Mouse (Mus musculus) liver, embryonic 11.5 days (tissue): ENCODE data around the gene Slc26a10. TPM values are rescaled to one million over a fixed set of nuclear protein-coding genes. Genes with fewer than 3 reads are reported as not detected.

ENCODE experiments used
- ATAC-seq: fragments of 200-750 bp; cut with Nextera tagmentation; replicated peaks from 2 replicates; pipeline ENCODE4 v1.8.0; 2017; ENCODE audit warnings: moderate number of reproducible peaks, mild to moderate bottlenecking, moderate TSS enrichment, moderate library complexity; ENCODE audit not compliant: low FRiP score
- DNase-seq: peaks from one replicate; pipeline ENCODE4 v3.0.0-alpha.2; 2017; ENCODE audit warnings: low spot score
- H3K27ac ChIP-seq: fragments of 300-500 bp; sonication (generic); 2 replicates; pipeline ENCODE4 v1.5.1; 2014; ENCODE audit warnings: mild to moderate bottlenecking, low read depth, low read length, control low read depth
- H3K27me3 ChIP-seq: fragments of 300-500 bp; sonication (generic); replicated peaks from 2 replicates; pipeline ENCODE4 v1.6.1; 2014; ENCODE audit warnings: low read length, mixed read lengths; ENCODE audit not compliant: control insufficient read depth, insufficient read depth
- H3K36me3 ChIP-seq: fragments of 300-500 bp; sonication (generic); 2 replicates; pipeline ENCODE4 v1.6.1; 2014; ENCODE audit warnings: mild to moderate bottlenecking, low read length, moderate library complexity, mixed read lengths; ENCODE audit not compliant: control insufficient read depth, insufficient read depth
- H3K4me1 ChIP-seq: fragments of 300-500 bp; sonication (generic); replicated peaks from 2 replicates; pipeline ENCODE4 v1.6.1; 2014; ENCODE audit warnings: low read length, mixed read lengths; ENCODE audit not compliant: control insufficient read depth, insufficient read depth
- H3K4me2 ChIP-seq: fragments of 300-500 bp; sonication (generic); 2 replicates; pipeline ENCODE4 v1.6.1; 2014; ENCODE audit warnings: mild to moderate bottlenecking, control low read depth, moderate library complexity
- H3K4me3 ChIP-seq: fragments of 300-500 bp; sonication (generic); 2 replicates; pipeline ENCODE4 v1.5.1; 2014; ENCODE audit warnings: low read depth, low read length, control low read depth
- H3K9ac ChIP-seq: fragments of 300-500 bp; sonication (generic); 2 replicates; pipeline ENCODE4 v1.6.1; 2014; ENCODE audit warnings: low read depth, low read length, control low read depth
- H3K9me3 ChIP-seq: fragments of 300-500 bp; sonication (generic); 2 replicates; pipeline ENCODE4 v1.6.1; 2016; ENCODE audit warnings: low read length, inconsistent platforms, mixed read lengths; ENCODE audit not compliant: control insufficient read depth
- WGBS: fragments of 180-500 bp; shearing (Covaris S2); extraction: QIAGEN DNeasy Blood & Tissue Kit; methylation state at CpG from one replicate; pipeline ENCODE4 v1.1.7; 2014; 5-methylcytosine and 5-hydroxymethylcytosine counted together
- polyA plus RNA-seq: library from polyadenylated mRNA; unstranded; fragments of >200 nt; fragmentation: Nextera tagmentation; extraction: Ambion mirVana; gene quantifications from 2 replicates; pipeline ENCODE4 v1.2.1, GENCODE M21; 2014

Slc26a10 gene
- polyA plus RNA-seq, 1 experiment from 2014 or later, result 5.2 TPM

DNA sequence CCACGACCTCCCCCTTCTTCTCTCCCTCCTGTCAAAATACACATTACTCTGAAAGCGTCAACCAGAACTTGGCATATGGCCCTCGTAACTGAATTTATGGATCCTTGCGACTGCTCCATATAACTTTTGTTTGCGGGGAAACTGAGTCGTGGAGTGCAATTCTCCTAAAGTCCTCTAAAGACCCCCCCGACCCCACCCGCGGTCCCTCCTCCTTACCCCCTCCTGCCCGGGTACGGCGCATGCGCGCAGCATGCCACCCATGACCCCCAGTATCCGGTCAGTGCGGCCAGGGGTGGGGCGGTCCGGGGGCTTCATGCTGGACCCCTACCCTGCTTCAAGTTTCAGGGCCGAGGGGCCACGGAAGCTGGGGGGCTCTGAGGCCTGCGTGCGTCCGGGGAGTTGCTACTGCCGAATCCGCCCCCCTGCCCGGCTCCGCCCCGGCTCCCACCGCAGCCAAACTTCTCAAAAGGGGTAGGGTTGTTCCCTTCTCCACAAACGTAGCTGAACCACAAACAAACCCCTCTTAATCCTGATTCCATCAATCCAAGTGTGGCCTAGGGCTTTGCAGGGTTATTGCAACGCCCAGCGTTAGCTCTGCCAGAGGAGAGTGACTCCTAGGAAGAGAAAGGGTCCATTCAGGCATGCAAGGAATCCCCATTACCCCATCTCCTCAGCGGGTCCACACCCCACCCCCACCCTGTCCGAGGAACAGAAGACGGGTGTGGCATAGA, 9.4 kb upstream of the Slc26a10 start, which contains the start of gene Arhgef25:
Gene Arhgef25 (minus strand): TSS at position 433 of the 731 bp plus-strand sequence.
- Histone ChIP-seq H3K4me3 (peak within 1 kb of the TSS; percentile 66), H3K36me3 (peaks cover 8% of the 10 kb centered on the region), H3K4me1 (peaks cover 58% of the 10 kb centered on the region), H3K9ac (peak within 1 kb of the TSS; percentile 67), H3K4me2 (peak within 1 kb of the TSS; percentile 92), H3K27me3 (no peaks in the 10 kb centered on the region), H3K27ac (peak within 1 kb of the TSS; percentile 86), H3K9me3 (no peaks in the 10 kb centered on the region)
- DNase-seq (peak; percentile 77), ATAC-seq (peak; percentile 5; the same call in 1 of the 2 replicates)
- 3% methylated on average over 35 of the region's 35 CpGs for WGBS

GRCm38 (mm10) chr10:127189116-127189650, 8.7 kb upstream of the Slc26a10 start:
- Histone ChIP-seq H3K36me3 (peaks cover 8% of the 10 kb centered on the region), H3K27ac (peak overlapping the region; percentile 86), H3K9ac (peak overlapping the region; percentile 67), H3K27me3 (no peaks in the 10 kb centered on the region), H3K4me1 (peaks cover 54% of the 10 kb centered on the region), H3K4me3 (peak overlapping the region; percentile 66), H3K4me2 (peak overlapping the region; percentile 92), H3K9me3 (no peaks in the 10 kb centered on the region)
- ATAC-seq (peak; percentile 48), DNase-seq (peak; percentile 74)
- 1% methylated on average over 26 of the region's 26 CpGs for WGBS

GRCm38 (mm10) chr10:127188465-127189115, 8.1 kb upstream of the Slc26a10 start:
- WGBS, result under 1% methylated on average over 39 of the region's 46 CpGs
- peak overlapping the region; percentile 66 for H3K4me3 ChIP-seq
- DNase-seq (peak; percentile 84), ATAC-seq (peak; percentile 70)
- peak overlapping the region; percentile 86 for H3K27ac ChIP-seq
- H3K27me3 ChIP-seq, result no peaks in the 10 kb centered on the region
- no peaks in the 10 kb centered on the region for H3K9me3 ChIP-seq
- peak overlapping the region; percentile 92 for H3K4me2 ChIP-seq
- peaks cover 56% of the 10 kb centered on the region for H3K4me1 ChIP-seq
- peak overlapping the region; percentile 67 for H3K9ac ChIP-seq
- H3K36me3 ChIP-seq, result peaks cover 8% of the 10 kb centered on the region

- peak overlapping the region; percentile 92 for H3K4me2 ChIP-seq
- peaks cover 51% of the 10 kb centered on the region for H3K4me1 ChIP-seq
- peak overlapping the region; percentile 86; the same call in 1 of the 2 replicates for H3K27ac ChIP-seq
- DNase-seq (no peak), ATAC-seq (no peak)
- peaks cover 4% of the 10 kb centered on the region; the same call in 1 of the 2 replicates for H3K27me3 ChIP-seq
- no peaks in the 10 kb centered on the region for H3K9me3 ChIP-seq
- peaks cover 8% of the 10 kb centered on the region for H3K36me3 ChIP-seq
- H3K9ac ChIP-seq, result peak overlapping the region; percentile 67
- WGBS, result 4% methylated on average over 17 of the region's 21 CpGs
- H3K4me3 ChIP-seq, result peak overlapping the region; percentile 66
Measured at GRCm38 (mm10) chr10:127188079-127188453, 7.6 kb upstream of the Slc26a10 start.

GRCm38 (mm10) chr10:127187371-127188078, 7.1 kb upstream of the Slc26a10 start:
- peaks cover 8% of the 10 kb centered on the region for H3K36me3 ChIP-seq
- H3K4me1 ChIP-seq, result peaks cover 46% of the 10 kb centered on the region
- H3K27me3 ChIP-seq, result peaks cover 5% of the 10 kb centered on the region; the same call in 1 of the 2 replicates
- no peaks in the 10 kb centered on the region for H3K9me3 ChIP-seq
- ATAC-seq (no peak), DNase-seq (no peak)
- H3K4me3 ChIP-seq, result peak overlapping the region; percentile 66
- 51% methylated on average over 10 of the region's 10 CpGs for WGBS
- peak overlapping the region; percentile 92 for H3K4me2 ChIP-seq
- no peak overlapping the region for H3K27ac ChIP-seq
- peak overlapping the region; percentile 67 for H3K9ac ChIP-seq

DNA sequence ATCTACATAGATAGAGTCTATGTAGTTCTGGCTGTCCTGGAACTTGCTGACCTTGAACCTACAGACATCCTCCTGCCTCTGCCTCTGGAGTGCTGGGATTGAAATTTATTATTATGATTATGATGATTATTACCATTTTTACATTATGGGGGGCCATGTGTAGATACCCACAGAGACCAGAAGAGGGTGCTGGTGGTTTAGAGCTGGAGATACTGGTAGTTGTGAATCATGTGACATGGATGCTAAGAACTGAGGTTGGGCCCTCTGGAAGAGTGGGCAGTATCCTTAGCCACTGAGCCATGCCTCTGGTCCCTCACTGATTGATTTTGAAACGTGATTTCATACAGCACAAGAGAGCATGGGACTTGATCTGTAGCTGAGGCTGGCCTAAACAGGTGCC, 6.0 kb upstream of the Slc26a10 start:
- H3K27me3 ChIP-seq, result peaks cover 7% of the 10 kb centered on the region
- no peak for DNase-seq
- peaks cover 37% of the 10 kb centered on the region for H3K4me1 ChIP-seq
- H3K9me3 ChIP-seq, result no peaks in the 10 kb centered on the region
- WGBS, result 83% methylated on average over 1 of the region's 1 CpGs
- no peak for ATAC-seq
- no peak overlapping the region for H3K9ac ChIP-seq
- no peak overlapping the region for H3K4me3 ChIP-seq
- H3K27ac ChIP-seq, result no peak overlapping the region
- no peak overlapping the region for H3K4me2 ChIP-seq
- H3K36me3 ChIP-seq, result peaks cover 6% of the 10 kb centered on the region

- Histone ChIP-seq H3K27ac (no peak overlapping the region), H3K4me1 (peaks cover 34% of the 10 kb centered on the region), H3K9me3 (no peaks in the 10 kb centered on the region), H3K4me3 (no peak overlapping the region), H3K36me3 (peaks cover 6% of the 10 kb centered on the region), H3K27me3 (peaks cover 17% of the 10 kb centered on the region), H3K9ac (no peak overlapping the region), H3K4me2 (no peak overlapping the region; the same call in 1 of the 2 replicates)
- ATAC-seq (no peak), DNase-seq (no peak)
- 78% methylated on average over 15 of the region's 15 CpGs for WGBS
Measured at GRCm38 (mm10) chr10:127185506-127185905, 5.1 kb upstream of the Slc26a10 start.

DNA sequence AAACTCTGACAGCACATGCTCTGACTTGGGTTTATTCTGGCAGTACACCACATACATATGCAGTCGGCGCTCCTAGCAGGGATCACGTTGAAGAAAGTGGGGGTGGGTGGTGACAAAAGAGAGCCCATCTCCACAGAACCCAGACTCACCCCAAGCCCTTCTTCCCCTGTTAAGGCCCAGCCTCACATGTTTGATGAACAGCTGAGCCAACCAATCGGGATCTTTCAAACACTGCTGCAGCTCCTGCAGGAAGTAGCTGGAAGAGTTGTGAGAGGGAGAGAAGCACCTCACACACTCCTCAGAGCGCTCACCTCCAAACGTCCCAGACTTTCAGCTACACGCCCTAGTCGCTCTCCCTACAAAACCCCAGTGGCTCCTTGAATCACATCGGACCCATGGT, 4.7 kb upstream of the Slc26a10 start:
- H3K4me3 ChIP-seq, result no peak overlapping the region
- DNase-seq (no peak), ATAC-seq (no peak)
- no peak overlapping the region; the same call in 1 of the 2 replicates for H3K4me2 ChIP-seq
- 72% methylated on average over 9 of the region's 9 CpGs for WGBS
- peaks cover 6% of the 10 kb centered on the region for H3K36me3 ChIP-seq
- H3K27me3 ChIP-seq, result peaks cover 21% of the 10 kb centered on the region
- peaks cover 34% of the 10 kb centered on the region for H3K4me1 ChIP-seq
- no peak overlapping the region for H3K9ac ChIP-seq
- no peak overlapping the region for H3K27ac ChIP-seq
- H3K9me3 ChIP-seq, result no peaks in the 10 kb centered on the region
